Mouse (Mus musculus) mouse embryonic stem cell (cell line): ENCODE data around the gene Ehd2.

Experiments used
- in situ Hi-C, 2 experiments: fragments of 300-500 bp; cut with MboI; formaldehyde crosslinking; loops; 1 replicate in 1 of 2; 3 replicates in 1 of 2; pipeline ENCODE4 v1.14.3; 2019 to 2020; ENCODE audit warnings: low sequenced_read_pairs in 2 of 2, low pct_unique_long_range_greater_than_20kb in 1 of 2, mixed read lengths in 1 of 2; ENCODE audit not compliant: unreplicated experiment in 1 of 2

Gene Ehd2

GRCm38 (mm10) chr7:15953307-15954074, 13.9 kb downstream of the Ehd2 start:
- in situ Hi-C loops, result no loop called here

GRCm38 (mm10) chr7:15952416-15952815, 15.0 kb downstream of the Ehd2 start:
- in situ Hi-C loops, result no loop called here

- in situ Hi-C loops, result no loop called here
These were observed 17.4 kb downstream of the Ehd2 start for GRCm38 (mm10) chr7:15950008-15950407.

- in situ Hi-C loops, result no loop called here
These were observed 18.1 kb downstream of the Ehd2 start for GRCm38 (mm10) chr7:15949216-15949790.

GRCm38 (mm10) chr7:15948381-15948941, 18.9 kb downstream of the Ehd2 start:
- in situ Hi-C loops, result no loop called here

- in situ Hi-C loops, result no loop called here
These were observed 19.6 kb downstream of the Ehd2 start for GRCm38 (mm10) chr7:15947653-15948260.

- in situ Hi-C loops, result no loop called here
These were observed 21.4 kb downstream of the Ehd2 start, which contains the start of gene Nop53 for GRCm38 (mm10) chr7:15945721-15946536. Gene Nop53 (minus strand): TSS chr7:15946074.

GRCm38 (mm10) chr7:15945211-15945610, 22.2 kb downstream of the Ehd2 start:
- in situ Hi-C loops, result no loop called here

GRCm38 (mm10) chr7:15944311-15944710, 23.1 kb downstream of the Ehd2 start:
- in situ Hi-C loops, result no loop called here

- in situ Hi-C loops, result no loop called here
These were observed 28.7 kb downstream of the Ehd2 start for GRCm38 (mm10) chr7:15938621-15939020.

- in situ Hi-C loops, result no loop called here
These were observed 29.9 kb downstream of the Ehd2 start for GRCm38 (mm10) chr7:15937491-15937890.

- in situ Hi-C loops, result no loop called here
These were observed 33.7 kb downstream of the Ehd2 start for GRCm38 (mm10) chr7:15933437-15934359.

- in situ Hi-C loops, result no loop called here
These were observed 35.7 kb downstream of the Ehd2 start for GRCm38 (mm10) chr7:15931635-15932034.

- in situ Hi-C loops, result no loop called here
These were observed 36.8 kb downstream of the Ehd2 start for GRCm38 (mm10) chr7:15930543-15930942.

- in situ Hi-C loops, result no loop called here
These were observed 37.5 kb downstream of the Ehd2 start for GRCm38 (mm10) chr7:15929910-15930309.

- in situ Hi-C loops, result no loop called here
These were observed 45.1 kb downstream of the Ehd2 start, which contains the start of gene Selenow for GRCm38 (mm10) chr7:15922220-15922773. Gene Selenow (minus strand): TSS chr7:15922402.

- in situ Hi-C loops, result no loop called here
These were observed 45.6 kb downstream of the Ehd2 start for GRCm38 (mm10) chr7:15921796-15922195.
